Mouse (Mus musculus) CD4-positive, CD25-positive, alpha-beta regulatory T cell, adult 4 months (primary cell): ENCODE measurements around the gene Nfia. TPM values are rescaled to one million over a fixed set of nuclear protein-coding genes. Genes with fewer than 3 reads are reported as not detected.

Source experiments
- ATAC-seq: one replicate; pipeline ENCODE4 v1.8.0; 2017
- polyA plus RNA-seq, 2 experiments: library from polyadenylated mRNA; unstranded; fragments of 100-300 nt; shearing (Covaris generic); gene quantifications; one replicate each; pipeline ENCODE4 v1.2.1; 2017

Nfia gene
- polyA plus RNA-seq, 2 experiments from 2014 or later, result 13.1 to 19.9 TPM

GRCm38 (mm10) chr4:98080586-98080985 lies 308.1 kb downstream of the Nfia start:
- ATAC-seq, result no peak

- no peak for ATAC-seq
Measured at GRCm38 (mm10) chr4:98081962-98082361, 309.4 kb downstream of the Nfia start.

- ATAC-seq, result no peak
Measured at GRCm38 (mm10) chr4:98082512-98082911, 310.0 kb downstream of the Nfia start.

- ATAC-seq, result no peak
Measured at GRCm38 (mm10) chr4:98085060-98085459, 312.5 kb downstream of the Nfia start.

GRCm38 (mm10) chr4:98086976-98087375 lies 314.4 kb downstream of the Nfia start:
- no peak for ATAC-seq

- ATAC-seq, result no peak
Measured at GRCm38 (mm10) chr4:98089985-98090384, 317.5 kb downstream of the Nfia start.

GRCm38 (mm10) chr4:98090586-98090985 lies 318.1 kb downstream of the Nfia start:
- ATAC-seq, result no peak

GRCm38 (mm10) chr4:98091368-98091827 lies 318.9 kb downstream of the Nfia start:
- peak; percentile 56 for ATAC-seq

- ATAC-seq, result no peak
Measured at GRCm38 (mm10) chr4:98091901-98092472, 319.5 kb downstream of the Nfia start.

- ATAC-seq, result no peak
Measured at GRCm38 (mm10) chr4:98094112-98094805, 321.7 kb downstream of the Nfia start.

GRCm38 (mm10) chr4:98095060-98095459 lies 322.5 kb downstream of the Nfia start:
- no peak for ATAC-seq

GRCm38 (mm10) chr4:98097013-98097566 lies 324.6 kb downstream of the Nfia start:
- ATAC-seq, result peak; percentile 76

- no peak for ATAC-seq
Measured at GRCm38 (mm10) chr4:98098663-98099062, 326.1 kb downstream of the Nfia start.

- ATAC-seq, result no peak
Measured at GRCm38 (mm10) chr4:98099433-98099832, 326.9 kb downstream of the Nfia start.

- no peak for ATAC-seq
Measured at GRCm38 (mm10) chr4:98101153-98102096, 328.9 kb downstream of the Nfia start.

GRCm38 (mm10) chr4:98102625-98103336 lies 330.2 kb downstream of the Nfia start:
- no peak for ATAC-seq

- ATAC-seq, result no peak
Measured at GRCm38 (mm10) chr4:98103337-98103666, 330.8 kb downstream of the Nfia start.

- no peak for ATAC-seq
Measured at GRCm38 (mm10) chr4:98104161-98104560, 331.6 kb downstream of the Nfia start.

GRCm38 (mm10) chr4:98104911-98105702 lies 332.6 kb downstream of the Nfia start:
- ATAC-seq, result no peak

GRCm38 (mm10) chr4:98105971-98106370 lies 333.4 kb downstream of the Nfia start:
- no peak for ATAC-seq

- ATAC-seq, result no peak
Measured at GRCm38 (mm10) chr4:98106445-98107092, 334.0 kb downstream of the Nfia start.
